Mouse (Mus musculus) spleen, adult 2 months (tissue): ENCODE results near the gene Ints11. TPM values are rescaled to one million over a fixed set of nuclear protein-coding genes. Genes with fewer than 3 reads are reported as not detected.

Experiments used
- DNase-seq, 2 experiments: peaks; one replicate each; pipeline versions ENCODE4 v3.0.0 to v3.0.0-alpha.2; 2012 to 2021; ENCODE audit warnings: low spot score in 2 of 2, low read depth in 1 of 2
- H3K27ac ChIP-seq: fragments of 200-500 bp; 2 replicates; pipeline ENCODE4 v1.5.1; 2012; ENCODE audit warnings: low read length, inconsistent platforms; ENCODE audit not compliant: insufficient read depth
- H3K27me3 ChIP-seq: fragments of 200-500 bp; 2 replicates; pipeline ENCODE4 v1.6.1; 2012; ENCODE audit warnings: mild to moderate bottlenecking, moderate library complexity, low read length, inconsistent platforms; ENCODE audit not compliant: control insufficient read depth, insufficient read depth
- H3K36me3 ChIP-seq: fragments of 200-500 bp; 2 replicates; pipeline ENCODE4 v1.6.1; 2012; ENCODE audit warnings: mild to moderate bottlenecking, low read length, inconsistent platforms; ENCODE audit not compliant: control insufficient read depth, insufficient read depth
- H3K4me1 ChIP-seq: fragments of 200-500 bp; 2 replicates; pipeline ENCODE4 v1.6.1; 2011; ENCODE audit warnings: inconsistent platforms; ENCODE audit not compliant: control insufficient read depth, insufficient read depth, insufficient read length
- H3K4me3 ChIP-seq: fragments of 200-500 bp; 2 replicates; pipeline ENCODE4 v1.5.1; 2011; ENCODE audit warnings: mild to moderate bottlenecking, inconsistent platforms; ENCODE audit not compliant: insufficient read depth, insufficient read length; ENCODE audit errors: extremely low read depth
- CTCF ChIP-seq: fragments of 200-500 bp; IDR thresholded peaks from 2 replicates; pipeline ENCODE4 v1.5.1; 2011; ENCODE audit warnings: mild to moderate bottlenecking, inconsistent platforms; ENCODE audit not compliant: insufficient read depth, insufficient read length, insufficient replicate concordance; ENCODE audit errors: extremely low read depth
- POLR2A ChIP-seq: fragments of 200-500 bp; IDR thresholded peaks from 2 replicates; pipeline ENCODE4 v1.6.1; 2011; ENCODE audit warnings: low read depth, low read length, inconsistent platforms
- WGBS: fragments of 180-500 bp; shearing (Covaris S2); methylation state at CpG from one replicate; pipeline ENCODE4 v1.1.7; 2018; 5-methylcytosine and 5-hydroxymethylcytosine counted together
- polyA plus RNA-seq: library from polyadenylated mRNA; depleted of rRNA; stranded (reverse); fragments of >200 nt; gene quantifications from 2 replicates; pipeline ENCODE4 v1.2.3, GENCODE M21; 2012

The Ints11 gene
- polyA plus RNA-seq, 1 experiment = 31.8 TPM

DNA sequence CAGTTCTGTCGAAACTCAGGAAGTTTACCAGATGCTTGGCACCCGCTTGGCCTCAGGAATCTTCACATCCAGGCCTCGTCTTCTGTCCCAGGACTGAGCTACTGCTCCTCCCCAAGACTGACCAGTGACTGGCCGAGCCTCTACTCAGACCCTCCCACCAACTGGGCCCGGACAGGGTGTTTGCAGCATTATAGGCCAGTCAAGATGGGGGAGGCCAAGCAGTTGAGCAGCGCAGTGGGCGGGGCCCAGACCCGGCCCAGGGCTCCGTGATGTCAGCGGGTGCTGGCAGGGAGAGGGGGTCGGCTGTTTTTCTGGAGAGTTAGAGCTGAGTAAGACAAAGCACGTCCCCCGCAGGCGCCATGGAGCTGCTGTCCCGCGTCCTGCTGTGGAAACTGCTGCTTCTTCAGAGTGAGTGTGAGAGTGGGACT, 29.8 kb upstream of the Ints11 start, which contains the start of gene Mxra8:
Mxra8 (plus strand) TSS at position 198 of the 428 bp plus-strand sequence.
- Histone ChIP-seq H3K4me3 (peak within 1 kb of the TSS; percentile 53; the same call in 1 of the 2 replicates), H3K36me3 (no peaks in the 10 kb centered on the region), H3K4me1 (peaks cover 13% of the 10 kb centered on the region; the same call in 1 of the 2 replicates), H3K27ac (peak within 1 kb of the TSS; percentile 71), H3K27me3 (no peaks in the 10 kb centered on the region)
- no peak for DNase-seq
- TF ChIP-seq CTCF = no peak
- no peak for TF ChIP-seq POLR2A
- WGBS = 73% methylated on average over 16 of the region's 16 CpGs

- Histone ChIP-seq H3K4me3 (peak overlapping the region; percentile 53), H3K36me3 (no peaks in the 10 kb centered on the region), H3K27me3 (no peaks in the 10 kb centered on the region), H3K27ac (peak overlapping the region; percentile 71), H3K4me1 (peaks cover 13% of the 10 kb centered on the region; the same call in 1 of the 2 replicates)
- WGBS = 24% methylated on average over 8 of the region's 8 CpGs
- TF ChIP-seq POLR2A (no peak), CTCF (no peak)
- no peak for DNase-seq
These were observed 29.0 kb upstream of the Ints11 start for GRCm38 (mm10) chr4:155840076-155841002.

DNA sequence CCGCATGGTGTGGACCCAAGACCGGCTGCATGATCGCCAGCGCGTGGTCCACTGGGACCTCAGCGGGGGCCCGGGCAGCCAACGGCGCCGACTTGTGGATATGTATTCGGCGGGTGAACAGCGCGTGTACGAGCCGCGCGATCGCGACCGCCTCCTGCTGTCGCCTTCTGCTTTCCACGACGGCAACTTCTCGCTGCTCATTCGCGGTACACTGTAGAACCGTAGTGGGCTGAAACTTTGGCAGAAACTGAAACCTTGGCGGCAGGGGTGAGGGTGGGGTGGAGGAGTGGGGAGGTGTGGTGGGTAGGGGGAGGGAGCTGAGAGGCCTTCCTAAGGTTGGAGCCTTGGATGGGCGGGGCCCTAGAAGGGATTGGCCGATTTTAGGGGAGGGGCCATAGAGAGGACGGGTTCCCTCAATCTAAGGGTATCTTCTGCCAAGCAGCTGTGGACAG, 28.3 kb upstream of the Ints11 start:
- Histone ChIP-seq H3K36me3 (no peaks in the 10 kb centered on the region), H3K27ac (peak overlapping the region; percentile 48), H3K27me3 (no peaks in the 10 kb centered on the region), H3K4me3 (peak overlapping the region; percentile 53), H3K4me1 (peaks cover 13% of the 10 kb centered on the region; the same call in 1 of the 2 replicates)
- DNase-seq = peak; percentile 61 to 69
- TF ChIP-seq POLR2A (no peak), CTCF (peak; percentile 5; the same call in 1 of the 2 replicates)
- 2% methylated on average over 32 of the region's 32 CpGs for WGBS

GRCm38 (mm10) chr4:155841651-155842270, 27.6 kb upstream of the Ints11 start:
- Histone ChIP-seq H3K27me3 (no peaks in the 10 kb centered on the region), H3K36me3 (no peaks in the 10 kb centered on the region), H3K4me3 (peak overlapping the region; percentile 53; the same call in 1 of the 2 replicates), H3K4me1 (peaks cover 16% of the 10 kb centered on the region; the same call in 1 of the 2 replicates), H3K27ac (no peak overlapping the region)
- no peak for TF ChIP-seq CTCF
- TF ChIP-seq POLR2A = no peak
- WGBS = 56% methylated on average over 38 of the region's 38 CpGs
- DNase-seq = no peak

DNA sequence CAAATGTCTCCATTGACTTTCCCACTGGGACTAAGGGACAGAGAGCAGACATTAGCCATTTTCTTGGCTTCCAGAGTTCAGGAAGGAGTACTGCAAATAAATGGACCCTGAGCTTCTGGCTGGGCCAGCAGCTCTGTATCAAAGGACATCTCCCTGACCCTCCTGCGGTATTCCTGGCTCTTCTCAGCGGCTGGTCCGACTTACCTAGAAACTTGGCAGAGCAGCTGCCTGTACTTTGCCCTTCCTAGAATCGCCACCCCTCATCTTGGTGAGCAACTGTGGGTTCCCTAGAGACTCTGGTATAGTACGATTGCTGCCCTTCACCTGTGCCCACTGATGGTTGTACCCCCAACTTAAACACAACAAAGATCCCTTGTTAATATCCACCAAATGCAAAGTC, 26.1 kb upstream of the Ints11 start:
- peaks cover 21% of the 10 kb centered on the region; the same call in 1 of the 2 replicates for H3K4me1 ChIP-seq
- no peak overlapping the region for H3K27ac ChIP-seq
- TF ChIP-seq CTCF (no peak), POLR2A (no peak)
- 92% methylated on average over 5 of the region's 5 CpGs for WGBS
- no peaks in the 10 kb centered on the region for H3K36me3 ChIP-seq
- no peaks in the 10 kb centered on the region for H3K27me3 ChIP-seq
- H3K4me3 ChIP-seq = no peak overlapping the region
- DNase-seq = no peak

DNA sequence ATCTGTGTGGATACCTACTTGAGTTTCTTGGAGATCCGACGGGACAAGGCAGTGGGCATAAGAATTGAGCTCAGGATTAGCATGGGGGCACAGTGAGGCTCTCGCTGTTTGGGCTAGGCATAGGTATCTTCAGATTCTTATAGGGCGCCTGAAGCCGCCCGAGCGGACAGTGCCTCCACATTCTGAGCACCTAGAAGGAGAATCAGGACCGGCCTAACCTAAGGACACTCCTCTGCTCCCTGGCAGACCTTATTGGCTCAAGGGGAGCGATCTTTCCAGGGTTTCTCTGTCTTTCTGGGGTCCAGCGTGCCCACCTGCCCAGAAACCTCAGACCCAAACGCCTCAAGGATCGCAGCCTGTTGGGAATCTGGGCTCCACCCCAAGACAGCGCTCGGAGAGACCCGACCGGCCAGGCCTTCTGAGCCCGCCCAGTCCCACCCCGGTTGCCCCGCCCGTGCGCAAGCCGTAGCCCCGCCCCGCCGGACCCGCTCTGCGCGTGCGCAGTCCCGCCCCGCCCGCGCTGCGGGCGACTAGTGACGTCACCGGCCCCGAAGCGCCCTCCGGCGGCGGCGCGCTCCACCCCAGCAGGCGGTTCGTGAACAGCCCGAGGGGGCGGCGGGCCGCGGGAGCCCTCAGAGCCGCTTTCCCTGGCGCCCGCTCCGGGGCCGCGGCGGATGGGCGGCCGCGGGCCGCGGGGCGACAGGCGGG, 22.3 kb upstream of the Ints11 start, which contains the start of gene Dvl1:
Dvl1 (plus strand) TSS at position 532 of the 708 bp plus-strand sequence.
- TF ChIP-seq POLR2A (peak; percentile 49; the same call in 1 of the 2 replicates), CTCF (peak; percentile 40; the same call in 1 of the 2 replicates)
- peak within 1 kb of the TSS; percentile 61 for H3K27ac ChIP-seq
- WGBS = 3% methylated on average over 64 of the region's 65 CpGs
- peak within 1 kb of the TSS; percentile 75 for H3K4me3 ChIP-seq
- H3K27me3 ChIP-seq = no peaks in the 10 kb centered on the region
- H3K4me1 ChIP-seq = peaks cover 16% of the 10 kb centered on the region; the same call in 1 of the 2 replicates
- no peaks in the 10 kb centered on the region for H3K36me3 ChIP-seq
- peak; percentile 71 to 92 for DNase-seq
